Mouse (Mus musculus) embryonic fibroblast, embryonic 13.5 days (primary cell): Measurements from ENCODE around the gene Sec14l4.
A peak's percentile ranks its signal among the peaks of the same experiment; 100 is the strongest.

ENCODE experiments used
- CTCF ChIP-seq: IDR thresholded peaks from 2 replicates; pipeline ENCODE4 v1.5.1; 2011; ENCODE audit warnings: mild to moderate bottlenecking, control low read depth, low read length, moderate library complexity, borderline replicate concordance; ENCODE audit not compliant: insufficient read depth
- POLR2A ChIP-seq: IDR thresholded peaks from 2 replicates; pipeline ENCODE4 v1.6.1; 2011; ENCODE audit warnings: low read depth, mild to moderate bottlenecking, control low read depth, low read length, moderate library complexity

- TF ChIP-seq CTCF (peak; percentile 81), POLR2A (no peak)
Observed at GRCm38 (mm10) chr11:4080219-4080618, 49.0 kb downstream of the Sec14l4 start.
